Mouse (Mus musculus) forebrain, embryonic 11.5 days (tissue): ENCODE results near the gene Smr2. TPM values are rescaled to one million over a fixed set of nuclear protein-coding genes. Genes with fewer than 3 reads are reported as not detected.
"Not testable (repeated sequence)": the region's sequence is repeated elsewhere in the genome, so short reads cannot be mapped to it uniquely, and the experiment has no call there.

ENCODE experiments used
- ATAC-seq: fragments of 200-750 bp; cut with Nextera tagmentation; replicated peaks from 2 replicates; pipeline ENCODE4 v1.8.0; 2017; ENCODE audit warnings: moderate TSS enrichment; ENCODE audit not compliant: low FRiP score
- DNase-seq: peaks from one replicate; pipeline ENCODE4 v3.0.0-alpha.2; 2017; ENCODE audit warnings: low spot score
- H3K27ac ChIP-seq: fragments of 300-500 bp; sonication (generic); 2 replicates; pipeline ENCODE4 v1.5.1; 2014; ENCODE audit warnings: low read depth, low read length
- H3K27me3 ChIP-seq: fragments of 300-500 bp; sonication (generic); 2 replicates; pipeline ENCODE4 v1.6.1; 2014; ENCODE audit warnings: mild to moderate bottlenecking, low read length, mixed read lengths; ENCODE audit not compliant: control insufficient read depth, insufficient read depth
- H3K36me3 ChIP-seq: fragments of 300-500 bp; sonication (generic); 2 replicates; pipeline ENCODE4 v1.6.1; 2014; ENCODE audit warnings: mild to moderate bottlenecking, low read length, moderate library complexity, mixed read lengths; ENCODE audit not compliant: control insufficient read depth, insufficient read depth
- H3K4me1 ChIP-seq: fragments of 300-500 bp; sonication (generic); replicated peaks from 2 replicates; pipeline ENCODE4 v1.6.1; 2014; ENCODE audit warnings: low read length, mixed read lengths; ENCODE audit not compliant: control insufficient read depth, insufficient read depth
- H3K4me2 ChIP-seq: fragments of 300-500 bp; sonication (generic); 2 replicates; pipeline ENCODE4 v1.6.1; 2014; ENCODE audit warnings: low read depth, mild to moderate bottlenecking, low read length, moderate library complexity, mixed read lengths; ENCODE audit not compliant: severe bottlenecking
- H3K4me3 ChIP-seq: fragments of 300-500 bp; sonication (generic); 2 replicates; pipeline ENCODE4 v1.5.1; 2014; ENCODE audit warnings: low read depth, low read length
- H3K9ac ChIP-seq: fragments of 300-500 bp; sonication (generic); 2 replicates; pipeline ENCODE4 v1.6.1; 2014; ENCODE audit warnings: low read length
- H3K9me3 ChIP-seq: fragments of 300-500 bp; sonication (generic); 2 replicates; pipeline ENCODE4 v1.6.1; 2016; ENCODE audit warnings: low read length, mixed read lengths; ENCODE audit not compliant: control insufficient read depth
- WGBS: fragments of 180-500 bp; shearing (Covaris S2); extraction: QIAGEN DNeasy Blood & Tissue Kit; methylation state at CpG from one replicate; pipeline ENCODE4 v1.1.7; 2014; 5-methylcytosine and 5-hydroxymethylcytosine counted together
- polyA plus RNA-seq: library from polyadenylated mRNA; unstranded; fragments of >200 nt; fragmentation: Nextera tagmentation; extraction: Ambion mirVana; gene quantifications from 2 replicates; pipeline ENCODE4 v1.2.1, GENCODE M21; 2014

Gene Smr2
- not detected in 2 replicates for polyA plus RNA-seq

DNA sequence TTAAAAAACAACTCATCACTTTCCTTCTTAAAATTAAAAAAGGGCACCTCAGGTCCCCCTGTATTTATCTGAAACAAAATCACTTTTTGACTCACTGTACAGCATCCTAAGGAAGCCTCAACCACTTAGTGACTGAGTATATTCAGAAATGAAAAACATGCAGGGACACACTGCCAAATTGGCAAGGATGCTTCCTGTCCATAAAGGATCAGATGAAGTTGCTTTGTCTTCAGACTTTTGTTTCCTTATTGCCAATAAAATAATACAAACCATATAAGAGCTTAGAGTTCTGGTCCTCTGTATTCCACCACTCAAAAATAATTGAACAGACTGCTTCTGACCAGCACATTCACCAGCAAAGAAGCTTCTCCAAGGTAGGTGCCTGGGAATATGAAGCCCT lies at the start of gene Smr2:
Smr2 (plus strand) TSS at position 301 of the 400 bp plus-strand sequence.
- not testable (repeated sequence) for ATAC-seq, H3K4me2 ChIP-seq, DNase-seq, H3K36me3 ChIP-seq, H3K9me3 ChIP-seq, H3K4me1 ChIP-seq, H3K27ac ChIP-seq, H3K9ac ChIP-seq, H3K4me3 ChIP-seq, H3K27me3 ChIP-seq

DNA sequence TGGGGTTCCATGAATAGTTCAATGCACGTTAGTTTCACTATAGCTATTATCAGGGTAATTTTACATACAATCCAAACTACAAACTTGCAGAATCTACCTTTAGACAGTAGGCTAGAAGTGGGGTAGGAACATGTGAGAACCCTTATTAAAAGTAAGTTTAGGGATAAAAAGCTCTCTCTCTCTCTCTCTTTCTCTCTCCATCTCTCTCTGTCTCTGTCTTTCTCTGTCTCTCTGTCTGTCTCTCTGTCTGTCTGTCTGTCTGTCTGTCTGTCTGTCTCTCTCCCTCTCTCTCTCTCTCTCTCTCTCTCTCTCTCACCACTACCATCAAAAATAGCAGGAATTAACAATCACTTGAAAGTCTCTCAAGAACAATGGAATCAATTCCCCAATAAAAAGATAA lies 25.1 kb downstream of the Smr2 start, which contains the start of gene Gm11116:
Gm11116 (minus strand) TSS at position 101 of the 400 bp plus-strand sequence.
- ATAC-seq (no peak), DNase-seq (no peak)
- Histone ChIP-seq H3K4me3 (no peak within 1 kb of the TSS), H3K27ac (no peak within 1 kb of the TSS), H3K27me3 (no peaks in the 10 kb centered on the region), H3K9ac (no peak within 1 kb of the TSS), H3K9me3 (no peaks in the 10 kb centered on the region), H3K36me3 (no peaks in the 10 kb centered on the region), H3K4me2 (no peak within 1 kb of the TSS), H3K4me1 (no peaks in the 10 kb centered on the region)
- 71% methylated on average over 1 of the region's 1 CpGs for WGBS

DNA sequence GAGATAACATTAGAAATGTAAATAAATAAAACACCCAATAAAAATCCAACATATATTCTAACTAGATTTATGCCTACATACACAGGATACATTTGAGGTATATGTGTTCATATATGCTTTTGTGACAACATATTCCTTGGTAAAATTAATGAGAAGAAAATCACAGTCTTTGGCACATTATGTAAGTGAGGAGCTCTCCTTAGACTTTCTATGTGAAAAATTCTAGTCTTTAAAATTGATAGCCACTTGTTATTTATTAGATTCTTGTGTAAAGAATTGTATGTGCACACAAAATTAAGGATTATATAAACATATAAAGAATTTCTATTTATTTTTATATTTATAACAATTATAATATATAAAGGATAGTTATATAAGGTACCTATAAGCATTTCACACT lies 67.6 kb downstream of the Smr2 start, which contains the start of gene Gm11115:
Gm11115 (minus strand) TSS at position 101 of the 400 bp plus-strand sequence.
- no peak for ATAC-seq
- Histone ChIP-seq H3K4me3 (no peak within 1 kb of the TSS), H3K27me3 (no peaks in the 10 kb centered on the region), H3K9ac (no peak within 1 kb of the TSS), H3K9me3 (no peaks in the 10 kb centered on the region), H3K27ac (no peak within 1 kb of the TSS), H3K36me3 (no peaks in the 10 kb centered on the region), H3K4me1 (no peaks in the 10 kb centered on the region), H3K4me2 (no peak within 1 kb of the TSS)
- DNase-seq: no peak

Other genes with a start within 250 kb of the Smr2 start
- not detected in 2 replicates for gene Odam, start 201.5 kb upstream of the Smr2 start, polyA plus RNA-seq
- gene Csn3, start 161.0 kb upstream of the Smr2 start, polyA plus RNA-seq: not detected in 2 replicates
- gene 2310003L06Rik, start 117.1 kb upstream of the Smr2 start, polyA plus RNA-seq: not detected in 2 replicates
- gene Gm28434, start 117.0 kb upstream of the Smr2 start, polyA plus RNA-seq: not detected in 2 replicates
- not detected in 2 replicates for gene Cabs1, start 107.1 kb upstream of the Smr2 start, polyA plus RNA-seq
- not detected in 2 replicates for gene Smr3a, start 84.0 kb upstream of the Smr2 start, polyA plus RNA-seq
- not detected in 2 replicates for gene Gm11116, start 25.0 kb downstream of the Smr2 start, polyA plus RNA-seq
- not detected in 2 replicates for gene Gm11115, start 67.5 kb downstream of the Smr2 start, polyA plus RNA-seq
- not detected in 2 replicates for gene Gm7714, start 182.4 kb downstream of the Smr2 start, polyA plus RNA-seq
- not detected in 2 replicates for gene Prol1, start 230.8 kb downstream of the Smr2 start, polyA plus RNA-seq